Mouse (Mus musculus) heart, embryonic 14.5 days (tissue): Measurements from ENCODE around the gene Krtap1-4. TPM values are rescaled to one million over a fixed set of nuclear protein-coding genes. Genes with fewer than 3 reads are reported as not detected.

Experiments used
- ATAC-seq: fragments of 200-750 bp; cut with Nextera tagmentation; 2 replicates; pipeline ENCODE4 v1.8.0; 2017; ENCODE audit warnings: low read depth, moderate TSS enrichment; ENCODE audit not compliant: insufficient number of reproducible peaks, insufficient read depth, low FRiP score
- H3K27ac ChIP-seq, 2 experiments: fragments of 200-500 bp in 1 of 2; fragments of 300-500 bp in 1 of 2; sonication (generic) in 1 of 2; replicated peaks in 1 of 2; 2 replicates each; pipeline ENCODE4 v1.5.1; 2012 to 2014; ENCODE audit warnings: low read depth in 2 of 2, low read length in 2 of 2, control low read depth in 1 of 2, mild to moderate bottlenecking in 1 of 2, mixed read lengths in 1 of 2; ENCODE audit not compliant: control insufficient read depth in 1 of 2, insufficient read depth in 1 of 2
- H3K27me3 ChIP-seq: fragments of 300-500 bp; sonication (generic); 2 replicates; pipeline ENCODE4 v1.6.1; 2014; ENCODE audit warnings: mild to moderate bottlenecking, low read length, control low read depth; ENCODE audit not compliant: control insufficient read depth, insufficient read depth
- H3K36me3 ChIP-seq: fragments of 300-500 bp; sonication (generic); 2 replicates; pipeline ENCODE4 v1.6.1; 2014; ENCODE audit warnings: mild to moderate bottlenecking, control low read depth, low read length, mixed read lengths; ENCODE audit not compliant: control insufficient read depth, insufficient read depth
- H3K4me1 ChIP-seq, 2 experiments: fragments of 200-500 bp in 1 of 2; fragments of 300-500 bp in 1 of 2; sonication (generic) in 1 of 2; 2 replicates each; pipeline ENCODE4 v1.6.1; 2012 to 2014; ENCODE audit warnings: low read length in 2 of 2, control low read depth in 1 of 2, mixed read lengths in 1 of 2; ENCODE audit not compliant: control insufficient read depth in 2 of 2, insufficient read depth in 2 of 2
- H3K4me2 ChIP-seq: fragments of 300-500 bp; sonication (generic); 2 replicates; pipeline ENCODE4 v1.6.1; 2014; ENCODE audit warnings: mild to moderate bottlenecking, low read length
- H3K4me3 ChIP-seq, 2 experiments: fragments of 200-500 bp in 1 of 2; fragments of 300-500 bp in 1 of 2; sonication (generic) in 1 of 2; 2 replicates each; pipeline ENCODE4 v1.5.1; 2012 to 2014; ENCODE audit warnings: low read length in 2 of 2, mild to moderate bottlenecking in 2 of 2, control low read depth in 1 of 2, low read depth in 1 of 2, moderate library complexity in 1 of 2; ENCODE audit not compliant: control insufficient read depth in 1 of 2, insufficient read depth in 1 of 2
- H3K9ac ChIP-seq: fragments of 300-500 bp; sonication (generic); 2 replicates; pipeline ENCODE4 v1.6.1; 2014; ENCODE audit warnings: mild to moderate bottlenecking, low read length
- H3K9me3 ChIP-seq: fragments of 300-500 bp; sonication (generic); 2 replicates; pipeline ENCODE4 v1.6.1; 2016; ENCODE audit warnings: low read length, control low read depth; ENCODE audit not compliant: control insufficient read depth
- WGBS: fragments of 180-500 bp; shearing (Covaris S2); extraction: QIAGEN DNeasy Blood & Tissue Kit; methylation state at CpG from one replicate; pipeline ENCODE4 v1.1.7; 2014; 5-methylcytosine and 5-hydroxymethylcytosine counted together
- polyA plus RNA-seq: library from polyadenylated mRNA; unstranded; fragments of >200 nt; fragmentation: Nextera tagmentation; extraction: Ambion mirVana; gene quantifications from 2 replicates; pipeline ENCODE4 v1.2.1, GENCODE M21; 2014

The Krtap1-4 gene
- polyA plus RNA-seq, 1 experiment from 2014 or later = not detected

DNA sequence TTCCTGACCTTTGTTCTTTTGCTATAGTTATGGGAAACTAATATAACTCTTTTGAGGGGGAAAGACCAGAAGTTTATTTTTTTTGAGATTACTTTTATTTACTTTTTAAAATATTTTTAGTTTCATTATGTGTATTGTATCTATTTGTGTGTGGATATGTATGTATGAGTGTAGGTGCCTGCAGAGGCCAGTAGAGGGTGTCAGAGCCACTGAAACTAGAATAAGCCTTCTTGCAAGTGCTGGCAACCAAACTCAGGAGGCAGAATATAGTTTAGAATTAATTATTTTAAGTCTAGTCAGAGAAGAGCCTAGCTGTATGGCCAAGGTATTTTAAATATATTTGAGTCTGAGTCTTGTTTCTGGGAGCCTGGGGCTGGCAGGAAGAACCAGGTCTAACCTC, 35.6 kb downstream of the Krtap1-4 start:
- no peak overlapping the region for H3K27ac ChIP-seq
- no peak for ATAC-seq
- H3K4me1 ChIP-seq = no peaks in the 10 kb centered on the region
- no peaks in the 10 kb centered on the region for H3K9me3 ChIP-seq
- no peak overlapping the region for H3K4me3 ChIP-seq
- no peak overlapping the region for H3K9ac ChIP-seq
- H3K27me3 ChIP-seq = no peaks in the 10 kb centered on the region
- no peak overlapping the region for H3K4me2 ChIP-seq
- no peaks in the 10 kb centered on the region for H3K36me3 ChIP-seq

DNA sequence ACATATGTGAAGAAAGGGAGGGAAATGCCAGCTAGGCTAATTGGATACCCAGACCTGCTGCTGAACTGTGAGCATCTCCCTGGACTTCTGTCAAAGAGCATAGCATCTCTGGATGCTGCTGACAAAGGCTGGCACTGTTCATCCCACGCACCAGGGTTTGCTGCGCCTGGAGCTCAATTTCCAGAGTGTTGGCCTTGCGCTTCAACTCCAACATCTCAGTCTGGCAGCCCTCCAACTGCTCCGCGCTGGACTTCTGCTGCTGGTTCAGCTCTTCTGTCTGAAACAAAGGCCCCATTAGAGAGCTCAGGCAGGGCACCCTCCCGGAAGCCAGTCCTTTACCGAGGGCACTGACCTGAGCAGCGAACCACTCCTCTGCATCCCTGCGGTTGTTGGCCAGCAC, 43.7 kb downstream of the Krtap1-4 start:
- no peaks in the 10 kb centered on the region for H3K27me3 ChIP-seq
- H3K9ac ChIP-seq = no peak overlapping the region
- H3K4me3 ChIP-seq = no peak overlapping the region
- H3K9me3 ChIP-seq = no peaks in the 10 kb centered on the region
- no peak overlapping the region for H3K4me2 ChIP-seq
- ATAC-seq = no peak
- no peaks in the 10 kb centered on the region for H3K36me3 ChIP-seq
- no peak overlapping the region for H3K27ac ChIP-seq
- H3K4me1 ChIP-seq = no peaks in the 10 kb centered on the region; a peak in 1 of 4 replicates
- 60% methylated on average over 9 of the region's 9 CpGs for WGBS

Other genes starting within 250 kb of the Krtap1-4 start
- gene Krt26, start 245.7 kb downstream of the Krtap1-4 start, polyA plus RNA-seq = not detected in 2 replicates
- not detected in 2 replicates for gene Krt27, start 232.6 kb downstream of the Krtap1-4 start, polyA plus RNA-seq
- gene Krt28, start 208.8 kb downstream of the Krtap1-4 start, polyA plus RNA-seq = 0.20 TPM in 1 of 2 replicates, not detected in the other
- gene Krt10, start 194.3 kb downstream of the Krtap1-4 start, polyA plus RNA-seq = 15.7 and 18.4 TPM in 2 replicates
- not detected in 2 replicates for gene Krt12, start 161.4 kb downstream of the Krtap1-4 start, polyA plus RNA-seq
- gene Krt20, start 145.5 kb downstream of the Krtap1-4 start, polyA plus RNA-seq = 0.67 and 0.70 TPM in 2 replicates
- gene Krt23, start 90.5 kb downstream of the Krtap1-4 start, polyA plus RNA-seq = 0.38 TPM in 1 of 2 replicates, not detected in the other
- not detected in 2 replicates for gene Krt39, start 62.3 kb downstream of the Krtap1-4 start, polyA plus RNA-seq
- gene Krt40, start 40.5 kb downstream of the Krtap1-4 start, polyA plus RNA-seq = not detected in 2 replicates
- not detected in 2 replicates for gene Krtap3-3, start 32.8 kb downstream of the Krtap1-4 start, polyA plus RNA-seq
- not detected in 2 replicates for gene Krtap3-2, start 26.8 kb downstream of the Krtap1-4 start, polyA plus RNA-seq
- gene Gm11939, start 24.2 kb downstream of the Krtap1-4 start, polyA plus RNA-seq = not detected in 2 replicates
- gene Krtap3-1, start 17.0 kb downstream of the Krtap1-4 start, polyA plus RNA-seq = not detected in 2 replicates
- not detected in 2 replicates for gene Krtap1-5, start 2.6 kb downstream of the Krtap1-4 start, polyA plus RNA-seq
- not detected in 2 replicates for gene Krtap1-3, start 7.7 kb upstream of the Krtap1-4 start, polyA plus RNA-seq
- not detected in 2 replicates for gene Krtap9-3, start 14.5 kb upstream of the Krtap1-4 start, polyA plus RNA-seq
- gene Gm11938, start 19.7 kb upstream of the Krtap1-4 start, polyA plus RNA-seq = not detected in 2 replicates
- gene Gm11937, start 26.5 kb upstream of the Krtap1-4 start, polyA plus RNA-seq = not detected in 2 replicates
- not detected in 2 replicates for gene Krtap2-4, start 31.2 kb upstream of the Krtap1-4 start, polyA plus RNA-seq
- gene Gm11562, start 36.8 kb upstream of the Krtap1-4 start, polyA plus RNA-seq = not detected in 2 replicates
- gene Krtap4-1, start 44.6 kb upstream of the Krtap1-4 start, polyA plus RNA-seq = not detected in 2 replicates
- not detected in 2 replicates for gene Krtap4-2, start 51.4 kb upstream of the Krtap1-4 start, polyA plus RNA-seq
- not detected in 2 replicates for gene Krtap4-7, start 60.4 kb upstream of the Krtap1-4 start, polyA plus RNA-seq
- gene Gm11555, start 66.6 kb upstream of the Krtap1-4 start, polyA plus RNA-seq = not detected in 2 replicates
- not detected in 2 replicates for gene Gm11563, start 75.3 kb upstream of the Krtap1-4 start, polyA plus RNA-seq
- gene Krtap4-6, start 82.3 kb upstream of the Krtap1-4 start, polyA plus RNA-seq = not detected in 2 replicates
- not detected in 2 replicates for gene Gm14190, start 107.1 kb upstream of the Krtap1-4 start, polyA plus RNA-seq
- gene Gm14180, start 150.6 kb upstream of the Krtap1-4 start, polyA plus RNA-seq = not detected in 2 replicates
- not detected in 2 replicates for gene Gm11595, start 189.3 kb upstream of the Krtap1-4 start, polyA plus RNA-seq
- not detected in 2 replicates for gene Krtap4-8, start 197.1 kb upstream of the Krtap1-4 start, polyA plus RNA-seq
- gene Krtap4-9, start 201.5 kb upstream of the Krtap1-4 start, polyA plus RNA-seq = not detected in 2 replicates
- gene Gm11596, start 209.8 kb upstream of the Krtap1-4 start, polyA plus RNA-seq = not detected in 2 replicates
- gene Gm11569, start 215.3 kb upstream of the Krtap1-4 start, polyA plus RNA-seq = not detected in 2 replicates
- gene Gm11554, start 220.8 kb upstream of the Krtap1-4 start, polyA plus RNA-seq = not detected in 2 replicates
- not detected in 2 replicates for gene Krtap4-13, start 226.2 kb upstream of the Krtap1-4 start, polyA plus RNA-seq
- gene Gm11564, start 232.0 kb upstream of the Krtap1-4 start, polyA plus RNA-seq = not detected in 2 replicates